Mouse (Mus musculus) left cerebral cortex, adult 9 months (tissue): ENCODE data around the gene Ptgir.
"Not testable (repeated sequence)": the region's sequence is repeated elsewhere in the genome, so short reads cannot be mapped to it uniquely, and the experiment has no call there.

ENCODE experiments used
- DNase-seq, 2 experiments: peaks; one replicate each; pipeline ENCODE4 v3.0.0; 2022; ENCODE audit warnings: low spot score in 2 of 2

Ptgir gene

DNA sequence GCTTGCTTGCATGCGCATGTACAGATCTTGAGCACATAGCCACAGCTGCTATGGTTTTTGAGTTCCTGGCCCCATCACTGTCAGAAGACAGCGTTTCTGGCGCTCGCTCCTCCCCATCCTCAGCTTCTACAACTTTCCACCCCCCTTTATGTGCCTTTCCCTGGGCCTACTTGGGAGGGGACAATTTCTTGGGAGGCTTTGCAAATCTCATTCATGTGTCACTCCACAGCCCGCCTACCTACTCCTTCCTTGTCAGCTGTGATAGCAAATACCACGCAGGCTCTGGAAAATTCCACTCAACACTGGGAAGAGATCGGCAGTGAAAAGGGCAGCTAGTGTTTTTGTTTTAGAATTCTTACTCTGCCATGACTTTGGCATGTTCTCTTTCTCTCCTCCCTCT, 34.0 kb downstream of the Ptgir start:
- DNase-seq, result peak; percentile 83

- no peak for DNase-seq
Observed at GRCm38 (mm10) chr7:16942861-16943260, 36.6 kb downstream of the Ptgir start.

DNA sequence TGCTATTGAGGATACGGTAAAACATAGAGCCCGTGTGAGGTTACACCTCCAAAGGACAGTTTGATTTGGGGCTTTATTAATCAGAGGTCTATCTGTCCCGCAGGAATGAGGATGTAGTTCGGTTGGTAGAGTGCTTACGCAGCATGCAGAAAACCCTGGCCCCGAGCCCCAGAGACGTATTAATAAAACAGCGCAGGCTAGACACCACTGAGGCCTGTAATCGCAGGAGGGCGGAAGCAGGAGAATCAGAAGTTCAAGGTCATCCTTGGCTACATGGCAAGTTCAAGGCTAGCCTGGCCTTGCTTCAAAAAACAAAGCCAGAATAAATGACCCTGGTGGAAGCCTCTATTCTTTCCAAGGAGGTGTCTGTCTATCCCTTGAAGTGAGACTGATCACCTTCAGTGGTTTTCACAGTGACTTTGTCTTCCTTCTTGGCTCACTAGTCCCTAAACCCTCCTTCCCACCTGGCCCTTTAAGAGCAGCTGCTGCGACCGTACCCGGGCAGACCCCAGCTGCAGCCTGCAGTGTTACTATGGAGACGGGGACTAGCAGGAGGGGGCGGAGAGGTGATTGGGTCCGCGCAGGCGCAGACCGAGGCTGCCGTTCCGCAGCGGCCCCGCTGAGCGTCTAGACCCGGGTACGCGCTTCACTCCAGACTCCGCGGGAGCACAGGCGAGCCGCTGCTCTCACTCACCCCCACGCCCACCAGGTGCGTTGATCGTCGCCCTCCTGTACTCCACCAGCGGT, 37.9 kb downstream of the Ptgir start, which contains the start of gene Pnmal2:
Gene Pnmal2 (plus strand): TSS at position 622 of the 747 bp plus-strand sequence.
- DNase-seq, result peak; percentile 81 to 86

GRCm38 (mm10) chr7:16944808-16945315, 38.6 kb downstream of the Ptgir start:
- no peak for DNase-seq

DNA sequence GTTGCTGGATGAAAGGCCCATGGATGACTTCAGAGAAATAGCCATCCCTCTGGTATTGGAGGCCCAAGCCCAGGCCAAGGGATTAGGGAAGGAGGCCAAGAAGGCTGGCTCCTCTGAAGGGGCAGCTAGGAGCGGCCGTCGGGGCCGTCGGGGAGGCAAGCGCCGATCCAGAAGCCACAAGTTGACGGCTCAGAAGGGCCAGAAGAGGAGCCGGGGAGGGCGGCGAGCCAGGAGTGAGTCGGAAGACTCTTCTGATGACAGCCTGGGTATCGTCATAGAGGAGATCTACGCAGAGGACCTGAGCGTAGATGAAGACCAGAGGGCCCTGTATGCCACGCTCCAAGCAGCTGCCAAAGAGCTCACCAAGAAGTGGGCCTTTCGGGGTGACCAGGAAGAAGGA, 39.1 kb downstream of the Ptgir start:
- no peak for DNase-seq

DNA sequence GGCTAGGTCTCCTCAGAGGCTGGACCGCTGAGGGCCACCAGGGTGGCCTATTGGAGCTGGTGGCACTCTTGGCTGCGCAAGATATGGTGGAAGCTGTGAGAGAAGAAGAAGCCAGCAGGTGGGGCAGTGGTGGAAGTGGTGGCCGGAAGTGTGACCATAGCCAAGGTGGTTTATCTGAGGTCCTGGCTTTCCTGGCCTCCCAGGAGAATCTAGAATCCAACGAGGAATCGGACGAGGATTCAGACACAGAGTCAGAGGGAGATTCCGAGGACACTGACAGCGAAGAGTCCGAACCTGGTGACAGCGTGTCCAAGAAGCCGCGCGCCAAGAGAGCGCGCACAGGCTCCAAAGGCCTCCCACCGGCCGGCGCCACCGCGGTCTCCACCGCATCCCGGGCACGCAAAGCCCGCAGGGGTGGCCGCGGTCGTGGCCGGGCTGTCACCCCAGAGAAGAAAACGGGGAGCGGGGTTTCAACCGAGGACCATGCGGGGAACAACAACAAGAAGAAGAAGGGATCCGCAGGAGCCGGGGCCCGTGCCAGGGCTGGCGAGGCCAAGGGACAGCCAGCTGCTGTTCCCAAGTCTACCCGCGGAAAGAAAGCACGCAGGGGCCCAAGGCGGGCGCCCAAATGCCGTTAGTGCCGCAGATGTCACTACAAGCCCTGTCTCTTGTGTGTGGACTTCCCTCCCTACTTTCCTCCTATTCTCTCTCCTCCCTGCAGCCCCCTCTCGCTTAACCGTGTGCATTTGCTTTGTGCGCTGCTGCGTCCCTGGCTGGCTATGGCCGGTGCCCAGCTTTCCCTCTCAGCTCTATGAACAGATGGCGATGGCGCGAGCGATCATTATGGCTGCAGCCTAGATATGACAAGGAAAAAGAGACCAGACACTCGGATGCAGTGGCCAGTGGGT, 40.4 kb downstream of the Ptgir start:
- peak in 1 of 2 experiments; percentile 35 for DNase-seq

GRCm38 (mm10) chr7:16947349-16947895, 41.1 kb downstream of the Ptgir start:
- peak in 1 of 2 experiments; percentile 51 for DNase-seq

DNA sequence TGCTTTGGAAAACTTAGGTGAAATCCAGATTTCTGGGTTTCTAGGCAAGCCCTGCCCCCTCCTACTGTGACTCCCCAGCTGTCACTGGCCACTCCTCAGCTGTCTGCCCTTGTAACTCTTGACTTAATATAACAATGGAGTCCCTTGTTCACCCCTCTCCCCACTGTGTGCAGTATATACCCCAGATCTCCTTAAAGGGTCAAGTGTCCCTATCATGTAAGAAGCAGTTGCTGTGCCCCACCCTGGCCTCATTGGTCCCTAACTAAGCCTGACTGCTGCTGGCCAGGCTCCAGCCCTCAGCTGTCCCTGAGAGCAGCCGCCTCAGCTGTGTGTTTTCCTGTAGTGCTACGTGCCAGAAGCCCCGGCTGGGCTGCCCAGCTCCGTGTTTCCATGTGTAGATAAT, 41.7 kb downstream of the Ptgir start:
- DNase-seq, result peak in 1 of 2 experiments; percentile 33

DNA sequence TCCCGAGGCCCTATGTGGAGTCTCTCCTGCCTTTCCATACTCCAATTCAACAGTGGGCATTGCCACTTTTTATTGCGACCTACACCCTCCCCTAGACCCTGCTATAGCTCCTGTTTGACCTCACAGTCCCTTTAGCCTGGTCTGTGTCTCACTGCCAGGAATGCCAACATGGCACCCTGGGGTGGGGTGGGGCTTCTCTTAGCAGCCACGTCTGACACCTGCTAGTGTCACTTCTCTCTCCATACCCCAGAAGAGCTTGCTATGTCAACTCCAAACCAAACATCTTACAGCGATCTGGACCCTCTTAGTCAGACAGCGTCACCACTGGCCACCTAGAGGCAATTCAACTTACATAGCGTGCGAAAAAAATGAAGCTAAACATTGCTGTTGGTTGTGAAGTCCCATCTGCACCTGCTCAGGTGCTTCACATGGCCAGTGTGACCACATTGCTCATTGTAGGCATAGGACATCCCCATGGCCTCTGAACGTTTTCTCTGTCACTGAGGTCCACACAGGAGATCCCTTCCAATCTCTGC, 42.7 kb downstream of the Ptgir start:
- no peak for DNase-seq

GRCm38 (mm10) chr7:16949908-16950841, 43.9 kb downstream of the Ptgir start:
- peak in 1 of 2 experiments; percentile 90 for DNase-seq

DNA sequence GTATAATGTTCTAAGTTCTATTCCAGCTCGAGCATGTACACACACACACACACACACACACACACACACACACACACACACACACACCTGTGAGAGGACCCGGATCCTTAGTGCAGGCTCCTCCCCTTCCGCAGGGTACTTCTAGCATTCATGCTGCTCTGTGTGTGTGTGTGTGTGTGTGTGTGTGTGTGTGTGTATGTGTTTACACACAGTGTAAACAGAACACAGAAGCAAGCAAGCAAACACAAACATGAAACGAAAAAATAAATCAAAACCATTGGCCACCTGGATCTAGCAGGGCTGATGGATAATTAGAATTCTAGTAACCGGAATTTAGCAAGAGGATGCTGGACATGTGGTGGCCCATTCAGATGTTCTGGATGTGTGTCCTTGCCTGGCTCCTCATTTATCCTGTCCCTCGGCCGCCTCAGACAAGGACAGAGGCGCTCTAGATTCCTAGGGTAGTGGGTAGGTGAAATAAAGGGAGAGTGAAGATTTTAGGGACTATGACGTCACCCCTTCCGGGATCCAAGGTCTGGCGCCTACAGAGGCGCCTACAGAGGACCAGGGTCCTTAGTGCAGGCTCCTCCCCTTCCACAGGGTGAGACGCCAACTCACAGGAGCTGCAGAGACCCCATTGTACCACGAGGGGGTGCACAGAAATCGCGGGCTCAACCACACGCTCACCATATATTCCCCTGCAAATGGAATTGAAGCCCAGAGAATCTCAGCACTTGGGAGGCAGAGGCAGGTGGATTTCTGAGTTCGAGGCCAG, 44.8 kb downstream of the Ptgir start:
- peak in 1 of 2 experiments; percentile 89 for DNase-seq

- not testable (repeated sequence) for DNase-seq
Observed at GRCm38 (mm10) chr7:16953776-16954175, 47.5 kb downstream of the Ptgir start.

GRCm38 (mm10) chr7:16955712-16956111, 49.4 kb downstream of the Ptgir start:
- no peak for DNase-seq

GRCm38 (mm10) chr7:16956410-16957265, 50.3 kb downstream of the Ptgir start:
- DNase-seq, result peak; percentile 75 to 77

DNA sequence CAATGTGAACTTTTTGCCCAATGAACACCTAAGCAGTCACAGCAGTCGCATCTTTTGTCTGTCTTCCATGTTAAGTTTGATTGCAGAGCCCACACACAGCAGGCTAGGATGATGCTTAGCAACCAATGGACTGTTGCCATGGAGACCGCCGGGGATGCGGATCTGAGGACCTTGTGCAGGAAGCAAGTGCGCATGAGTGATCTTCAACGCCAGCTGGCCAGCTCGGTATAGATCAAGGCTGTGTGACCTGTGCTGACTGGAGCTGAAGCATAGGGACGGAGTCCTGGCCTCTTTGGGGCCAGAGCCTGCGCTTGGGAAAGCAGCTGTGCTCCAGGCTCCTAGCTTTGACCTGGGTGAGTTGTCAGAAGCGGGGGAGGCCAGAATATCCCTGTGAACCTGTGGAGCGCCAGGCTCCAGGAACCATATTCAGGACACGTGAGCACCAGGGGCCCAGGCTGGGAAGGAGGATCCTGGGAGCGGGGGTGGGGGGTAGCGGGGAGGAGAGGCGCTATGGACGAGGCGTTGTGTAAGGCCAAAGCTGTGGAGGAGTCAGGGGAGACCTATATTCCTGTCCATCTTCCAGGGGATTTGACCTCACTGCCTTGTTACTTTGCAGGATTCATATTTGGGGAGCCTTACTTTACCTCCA, 53.4 kb downstream of the Ptgir start, which contains the start of gene Pnmal1:
Gene Pnmal1 (plus strand): TSS at position 141 of the 649 bp plus-strand sequence.
- DNase-seq, result peak; percentile 88 to 95
